Mouse (Mus musculus) lung, embryonic 14.5 days (tissue): ENCODE measurements at regions not wholly inside any gene's neighbourhood (a gene's known extent, or its start where the extent isn't known, plus 50 kb on each side); places are given as distances from the start of the nearest gene placed in this dataset.

ENCODE experiments used
- ATAC-seq: fragments of 200-750 bp; cut with Nextera tagmentation; 2 replicates; pipeline ENCODE4 v1.8.0; 2017; ENCODE audit warnings: mild to moderate bottlenecking, moderate TSS enrichment, moderate library complexity; ENCODE audit not compliant: insufficient read depth
- DNase-seq: peaks from one replicate; pipeline ENCODE4 v3.0.0-alpha.2; 2015
- H3K27ac ChIP-seq: fragments of 300-500 bp; sonication (generic); 2 replicates; pipeline ENCODE4 v1.5.1; 2014; ENCODE audit warnings: low read depth, mild to moderate bottlenecking, moderate library complexity
- H3K27me3 ChIP-seq: fragments of 300-500 bp; sonication (generic); 2 replicates; pipeline ENCODE4 v1.6.1; 2014; ENCODE audit warnings: low read length, control low read depth; ENCODE audit not compliant: insufficient read depth
- H3K36me3 ChIP-seq: fragments of 300-500 bp; sonication (generic); 2 replicates; pipeline ENCODE4 v1.6.1; 2014; ENCODE audit warnings: control low read depth; ENCODE audit not compliant: insufficient read depth
- H3K4me1 ChIP-seq: fragments of 300-500 bp; sonication (generic); 2 replicates; pipeline ENCODE4 v1.6.1; 2014; ENCODE audit warnings: antibody characterized with exemption, control low read depth; ENCODE audit not compliant: insufficient read depth
- H3K4me2 ChIP-seq: fragments of 300-500 bp; sonication (generic); 2 replicates; pipeline ENCODE4 v1.6.1; 2014; ENCODE audit warnings: mild to moderate bottlenecking
- H3K4me3 ChIP-seq: fragments of 300-500 bp; sonication (generic); 2 replicates; pipeline ENCODE4 v1.5.1; 2014; ENCODE audit warnings: low read depth, low read length
- H3K9ac ChIP-seq: fragments of 300-500 bp; sonication (generic); 2 replicates; pipeline ENCODE4 v1.6.1; 2014
- H3K9me3 ChIP-seq: fragments of 300-500 bp; sonication (generic); 2 replicates; pipeline ENCODE4 v1.6.1; 2016; ENCODE audit warnings: low read depth, low read length, control low read depth
- CTCF ChIP-seq: IDR thresholded peaks from 2 replicates; pipeline ENCODE4 v1.5.1; 2016; ENCODE audit warnings: antibody characterized with exemption, low read depth
- WGBS: fragments of 180-500 bp; shearing (Covaris S2); extraction: QIAGEN DNeasy Blood & Tissue Kit; methylation state at CpG from one replicate; pipeline ENCODE4 v1.1.7; 2014; 5-methylcytosine and 5-hydroxymethylcytosine counted together

- ATAC-seq (no peak), DNase-seq (no peak)
- no peaks in the 10 kb centered on the region for H3K4me1 ChIP-seq
- no peak overlapping the region for H3K4me3 ChIP-seq
- no peaks in the 10 kb centered on the region for H3K9me3 ChIP-seq
- peak; percentile 43 for TF ChIP-seq CTCF
- no peak overlapping the region for H3K4me2 ChIP-seq
- no peak overlapping the region for H3K27ac ChIP-seq
- WGBS = 58% methylated on average over 3 of the region's 3 CpGs
- H3K27me3 ChIP-seq = no peaks in the 10 kb centered on the region
- H3K9ac ChIP-seq = no peak overlapping the region
- H3K36me3 ChIP-seq = no peaks in the 10 kb centered on the region
Measured at GRCm38 (mm10) chr13:59886572-59886971, 63.6 kb upstream of the Tut7 start.

GRCm38 (mm10) chr13:59881989-59882784 lies 59.2 kb upstream of the Tut7 start:
- TF ChIP-seq CTCF = no peak
- Histone ChIP-seq H3K27ac (no peak overlapping the region; the same call in 1 of the 2 replicates), H3K36me3 (no peaks in the 10 kb centered on the region), H3K9me3 (no peaks in the 10 kb centered on the region), H3K4me3 (no peak overlapping the region), H3K27me3 (no peaks in the 10 kb centered on the region), H3K4me2 (peak overlapping the region; percentile 32), H3K4me1 (no peaks in the 10 kb centered on the region), H3K9ac (no peak overlapping the region)
- DNase-seq (no peak), ATAC-seq (no peak)
- 30% methylated on average over 15 of the region's 19 CpGs for WGBS

GRCm38 (mm10) chr13:59880055-59880454 lies 57.1 kb upstream of the Tut7 start:
- no peak for DNase-seq
- H3K27ac ChIP-seq = no peak overlapping the region
- H3K4me3 ChIP-seq = no peak overlapping the region
- no peak overlapping the region for H3K4me2 ChIP-seq
- no peaks in the 10 kb centered on the region for H3K9me3 ChIP-seq
- no peaks in the 10 kb centered on the region for H3K36me3 ChIP-seq
- no peaks in the 10 kb centered on the region for H3K4me1 ChIP-seq
- H3K27me3 ChIP-seq = no peaks in the 10 kb centered on the region
- no peak for TF ChIP-seq CTCF
- no peak overlapping the region for H3K9ac ChIP-seq
- 91% methylated on average over 3 of the region's 3 CpGs for WGBS
- no peak for ATAC-seq

GRCm38 (mm10) chr13:59875637-59876036 lies 52.7 kb upstream of the Tut7 start:
- no peaks in the 10 kb centered on the region for H3K4me1 ChIP-seq
- no peaks in the 10 kb centered on the region for H3K27me3 ChIP-seq
- peak; percentile 35; the same call in 1 of the 2 replicates for ATAC-seq
- H3K27ac ChIP-seq = no peak overlapping the region
- TF ChIP-seq CTCF = no peak
- no peak overlapping the region for H3K4me2 ChIP-seq
- no peak overlapping the region for H3K4me3 ChIP-seq
- peak; percentile 41 for DNase-seq
- WGBS = 15% methylated on average over 2 of the region's 2 CpGs
- H3K36me3 ChIP-seq = no peaks in the 10 kb centered on the region
- no peaks in the 10 kb centered on the region for H3K9me3 ChIP-seq
- no peak overlapping the region for H3K9ac ChIP-seq

GRCm38 (mm10) chr13:59874137-59874931 lies 51.4 kb upstream of the Tut7 start:
- no peak for TF ChIP-seq CTCF
- 57% methylated on average over 7 of the region's 7 CpGs for WGBS
- Histone ChIP-seq H3K9me3 (no peaks in the 10 kb centered on the region), H3K36me3 (no peaks in the 10 kb centered on the region), H3K27ac (no peak overlapping the region), H3K4me3 (no peak overlapping the region), H3K4me2 (no peak overlapping the region), H3K9ac (no peak overlapping the region), H3K4me1 (no peaks in the 10 kb centered on the region), H3K27me3 (no peaks in the 10 kb centered on the region)
- ATAC-seq (no peak), DNase-seq (no peak)
